Mouse (Mus musculus): ENCODE measurements around the gene Noxa1. TPM values are rescaled to one million over a fixed set of nuclear protein-coding genes. Genes with fewer than 3 reads are reported as not detected.

Noxa1 gene
- total RNA-seq, 1 experiment from 2014 or later: not detected

DNA sequence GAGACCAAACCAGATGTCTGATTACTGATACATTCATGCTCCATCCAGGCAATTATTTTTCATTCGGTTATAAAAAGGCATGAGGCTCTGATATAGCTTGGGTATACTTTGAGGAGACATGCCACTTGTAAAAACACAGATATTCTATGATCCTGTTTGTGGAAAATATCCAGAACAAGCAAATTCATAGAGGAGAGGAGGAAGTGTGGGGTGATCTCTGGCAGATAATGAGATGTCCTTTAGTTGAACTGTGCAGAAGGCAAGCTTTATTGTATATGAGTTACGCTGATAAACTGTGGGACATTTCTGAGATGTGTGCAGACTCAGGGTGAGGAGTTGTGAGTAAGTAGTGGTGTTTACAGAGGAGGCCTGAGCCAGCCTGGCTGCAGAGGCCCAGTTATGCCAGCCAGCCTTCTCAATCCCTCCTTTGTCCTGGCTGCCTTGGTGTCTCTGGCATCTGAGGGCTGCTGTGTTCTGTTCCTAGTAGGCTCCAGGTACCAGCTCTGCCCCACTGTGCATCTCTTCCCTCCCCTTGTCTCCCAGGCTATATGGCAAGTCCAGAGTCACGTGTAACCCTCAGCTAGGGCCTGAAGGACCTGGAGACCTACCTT lies 3.2 kb upstream of the Noxa1 start:
- DNase-seq: no peak

DNA sequence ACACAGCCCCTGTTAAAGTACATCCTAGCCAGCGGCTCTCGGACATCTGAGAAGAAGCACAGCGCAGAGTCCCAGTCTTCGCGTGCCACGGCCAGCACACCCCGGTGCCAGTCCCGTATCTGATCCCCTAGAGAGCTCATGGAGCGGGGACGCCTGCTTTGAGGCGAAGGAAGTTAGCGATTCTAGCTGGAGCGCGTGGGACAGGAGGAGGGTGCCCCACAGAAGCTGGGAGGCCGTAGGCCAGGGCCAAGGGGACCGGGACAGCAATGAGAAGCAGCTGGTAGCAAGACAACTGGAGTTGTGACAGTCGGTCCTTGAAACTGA lies 202 bp downstream of the Noxa1 start:
- no peak for DNase-seq

GRCm38 (mm10) chr2:25088636-25089035 lies 6.3 kb downstream of the Noxa1 start:
- no peak for DNase-seq

DNA sequence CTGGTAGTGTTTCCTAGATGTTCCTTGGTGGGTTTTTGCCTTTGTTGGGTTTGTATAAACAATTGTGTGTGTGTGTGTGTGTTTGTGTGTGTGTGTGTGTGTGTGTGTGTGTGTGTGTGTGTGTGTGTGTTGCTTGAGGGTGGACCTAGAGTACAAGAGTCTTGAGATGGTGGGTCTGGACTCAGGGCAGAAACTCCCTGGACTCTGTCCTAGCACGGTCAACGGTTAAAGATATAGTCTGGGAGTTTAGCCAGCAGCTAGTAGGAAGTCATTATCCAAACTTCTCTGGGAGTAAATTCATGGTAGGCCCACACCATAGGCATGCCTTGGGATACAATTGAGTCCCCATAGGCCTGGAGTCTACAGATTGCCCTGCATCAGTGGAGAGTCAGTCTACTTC lies 7.1 kb downstream of the Noxa1 start:
- no peak for DNase-seq

DNA sequence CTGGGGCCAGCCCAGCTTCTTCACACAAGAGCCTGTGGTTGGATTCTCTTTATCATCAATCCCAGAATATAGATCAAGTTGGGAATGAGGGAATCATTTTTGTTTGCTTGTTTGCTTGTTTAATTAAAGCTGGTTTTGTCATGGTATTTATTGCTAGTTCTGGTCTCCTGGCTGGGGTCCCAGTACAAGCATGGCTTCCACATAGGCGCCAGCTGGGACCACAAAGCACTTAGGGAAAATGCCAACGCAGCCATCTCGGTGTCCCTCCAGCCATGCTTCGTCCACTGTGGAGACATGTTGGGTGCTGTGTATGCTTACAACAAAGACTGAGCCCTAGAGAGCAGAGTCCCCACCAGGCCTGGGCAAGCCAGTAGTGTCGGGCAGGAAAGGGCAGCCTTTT lies 9.4 kb downstream of the Noxa1 start:
- DNase-seq: no peak

- no peak for DNase-seq
Measured at GRCm38 (mm10) chr2:25083697-25084096, 11.3 kb downstream of the Noxa1 start.

GRCm38 (mm10) chr2:25080076-25080475 lies 14.9 kb downstream of the Noxa1 start, which contains the start of gene Entpd8:
Gene Entpd8 (plus strand): TSS chr2:25080304.
- DNase-seq: no peak

GRCm38 (mm10) chr2:25078967-25079366 lies 16.0 kb downstream of the Noxa1 start:
- DNase-seq: no peak

DNA sequence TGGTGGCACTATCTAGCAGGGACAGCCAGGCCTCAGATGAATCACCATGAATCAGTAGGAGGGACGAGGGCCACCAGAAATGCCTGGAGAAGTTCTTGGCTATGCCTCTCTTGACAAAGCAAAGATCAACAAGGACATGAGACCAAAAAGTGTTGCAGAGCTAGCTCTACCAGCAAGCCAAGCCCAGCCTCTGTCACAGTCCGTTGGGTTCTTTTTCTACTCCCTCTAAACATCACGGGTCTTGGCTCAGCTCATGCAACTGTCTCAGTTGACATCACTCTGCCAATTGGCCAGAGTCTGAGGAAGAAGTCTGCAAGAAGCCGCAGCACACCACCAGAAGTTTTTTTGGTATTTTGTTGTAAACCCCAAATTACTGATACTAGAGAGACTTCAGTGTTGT lies 19.4 kb downstream of the Noxa1 start:
- DNase-seq: no peak

- no peak for DNase-seq
Measured at GRCm38 (mm10) chr2:25072398-25072797, 22.6 kb downstream of the Noxa1 start.

DNA sequence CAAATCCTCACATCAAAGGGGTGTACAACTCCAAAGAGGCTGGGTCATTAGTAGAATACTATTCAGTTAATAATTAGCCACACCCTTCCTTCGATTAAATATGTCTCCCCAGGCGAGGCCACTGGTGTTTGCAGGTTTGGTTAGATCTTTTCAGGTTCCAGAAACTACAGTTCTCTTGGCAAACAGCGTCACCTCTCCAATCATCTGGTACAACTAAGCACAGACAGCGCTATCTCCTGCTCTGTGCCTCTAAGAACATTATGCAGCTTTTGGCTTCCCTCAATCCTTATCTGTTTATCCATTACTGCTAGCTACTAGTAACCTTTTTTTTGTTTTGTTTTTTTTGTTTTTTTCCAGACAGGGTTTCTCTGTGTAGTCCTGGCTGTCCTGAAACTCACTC lies 25.4 kb downstream of the Noxa1 start:
- DNase-seq: no peak

GRCm38 (mm10) chr2:25066552-25066951 lies 28.4 kb downstream of the Noxa1 start:
- no peak for DNase-seq

DNA sequence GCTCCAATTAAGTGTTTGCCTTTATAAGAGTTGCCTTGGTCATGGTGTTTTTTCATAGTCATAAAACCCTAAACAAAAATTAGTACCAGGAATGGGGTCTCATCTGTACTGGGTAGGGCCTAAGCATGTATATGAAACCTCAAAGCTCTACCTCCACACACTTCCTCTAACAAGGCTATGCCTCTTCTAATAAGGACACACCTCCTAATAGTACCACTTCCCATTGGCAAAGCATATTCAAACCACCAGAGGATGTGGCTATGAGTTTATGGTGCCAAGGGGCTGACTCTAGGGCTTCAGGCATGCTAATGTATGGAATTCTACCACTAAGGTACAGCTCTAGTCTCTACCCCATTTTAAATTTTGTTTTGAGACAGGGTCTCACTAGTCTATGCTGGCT lies 29.4 kb downstream of the Noxa1 start:
- DNase-seq: no peak

DNA sequence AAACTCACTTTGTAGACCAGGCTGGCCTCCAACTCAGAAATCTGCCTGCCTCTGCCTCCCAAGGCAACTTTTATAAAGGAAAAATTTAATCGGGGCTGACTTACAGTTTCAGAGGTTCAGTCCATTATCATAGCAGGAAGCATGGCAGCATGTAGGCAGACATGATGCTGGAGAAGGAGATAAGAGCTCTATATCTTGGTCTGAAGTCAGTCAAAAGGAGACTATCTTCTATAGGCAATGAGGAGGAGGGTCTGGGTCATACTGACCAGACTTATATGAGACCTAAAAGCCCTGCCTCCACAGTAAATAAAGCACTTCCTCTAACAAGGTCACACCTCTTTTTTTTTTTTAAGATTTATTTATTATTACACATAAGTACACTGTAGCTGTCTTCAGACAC lies 30.7 kb downstream of the Noxa1 start:
- no peak for DNase-seq

DNA sequence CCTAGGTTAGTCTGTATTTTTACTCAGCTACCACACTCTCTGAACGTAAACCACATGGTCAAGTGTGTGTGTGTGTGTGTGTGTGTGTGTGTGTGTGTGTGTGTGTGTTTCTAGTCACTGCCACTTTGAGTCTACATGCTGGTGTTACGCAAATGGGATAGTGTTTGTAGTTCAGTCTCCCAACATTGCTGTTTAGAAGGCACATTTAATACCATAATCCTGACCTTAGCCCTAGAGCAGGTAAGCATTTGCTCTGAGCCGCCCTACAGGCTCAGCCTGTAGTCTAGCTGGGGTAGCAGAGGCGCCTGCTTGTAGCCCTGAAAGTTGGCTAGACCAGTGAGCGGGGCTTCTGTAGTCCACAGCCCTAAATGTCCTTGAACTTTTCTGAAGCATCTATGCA lies 31.4 kb downstream of the Noxa1 start:
- no peak for DNase-seq

GRCm38 (mm10) chr2:25058926-25059325 lies 36.0 kb downstream of the Noxa1 start:
- DNase-seq: no peak

DNA sequence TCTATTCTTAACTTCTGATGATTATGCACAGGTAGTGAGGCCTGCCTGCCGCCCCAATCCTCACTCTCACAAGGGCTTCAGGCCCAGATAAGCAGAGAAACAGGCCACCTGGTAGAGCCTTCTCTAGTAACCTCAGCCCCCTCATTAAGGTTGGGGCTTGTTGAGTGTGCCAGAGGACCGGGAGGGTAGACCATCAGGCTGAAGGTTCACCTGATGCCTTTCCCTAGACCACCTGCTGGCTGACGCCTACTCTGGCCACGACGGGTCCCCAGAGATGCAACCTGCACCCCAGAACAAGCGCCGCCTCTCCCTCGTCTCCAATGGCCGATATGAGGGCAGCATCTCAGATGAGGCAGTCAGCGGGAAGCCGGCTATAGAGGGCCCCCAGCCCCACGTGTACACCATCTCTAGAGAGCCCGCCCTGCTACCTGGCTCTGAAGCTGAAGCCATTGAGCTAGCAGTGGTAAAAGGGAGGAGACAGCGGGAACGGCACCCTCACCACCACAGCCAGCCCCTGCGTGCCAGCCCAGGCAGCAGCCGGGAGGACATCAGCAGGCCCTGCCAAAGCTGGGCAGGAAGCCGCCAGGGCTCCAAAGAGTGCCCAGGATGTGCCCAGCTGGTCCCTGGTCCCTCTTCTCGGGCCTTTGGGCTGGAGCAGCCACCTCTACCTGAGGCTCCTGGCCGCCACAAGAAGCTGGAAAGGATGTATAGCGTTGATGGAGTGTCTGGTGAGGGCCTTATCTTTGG lies 39.4 kb downstream of the Noxa1 start:
- no peak for DNase-seq

DNA sequence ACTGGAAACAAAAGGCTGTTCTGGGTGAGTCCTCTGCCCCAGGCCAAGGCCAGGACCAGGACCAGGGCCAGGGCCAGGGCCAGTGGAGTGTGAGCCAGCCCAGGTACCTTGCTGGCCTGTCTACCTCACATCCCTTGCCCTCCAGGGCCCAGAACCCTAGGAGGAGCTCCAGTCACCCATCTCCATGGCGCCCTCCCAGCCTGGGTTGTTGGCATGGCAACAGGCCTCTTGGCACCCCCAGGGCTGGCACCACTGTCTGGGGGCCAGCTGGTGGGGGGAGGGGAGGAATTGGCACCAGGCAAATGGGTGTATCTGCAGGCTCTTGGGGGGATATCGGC lies 39.9 kb downstream of the Noxa1 start:
- DNase-seq: peak; percentile 49

- peak; percentile 93 for DNase-seq
Measured at GRCm38 (mm10) chr2:25054221-25055067, 40.5 kb downstream of the Noxa1 start, which contains the start of gene Nsmf. Gene Nsmf (plus strand): TSS chr2:25054355.

DNA sequence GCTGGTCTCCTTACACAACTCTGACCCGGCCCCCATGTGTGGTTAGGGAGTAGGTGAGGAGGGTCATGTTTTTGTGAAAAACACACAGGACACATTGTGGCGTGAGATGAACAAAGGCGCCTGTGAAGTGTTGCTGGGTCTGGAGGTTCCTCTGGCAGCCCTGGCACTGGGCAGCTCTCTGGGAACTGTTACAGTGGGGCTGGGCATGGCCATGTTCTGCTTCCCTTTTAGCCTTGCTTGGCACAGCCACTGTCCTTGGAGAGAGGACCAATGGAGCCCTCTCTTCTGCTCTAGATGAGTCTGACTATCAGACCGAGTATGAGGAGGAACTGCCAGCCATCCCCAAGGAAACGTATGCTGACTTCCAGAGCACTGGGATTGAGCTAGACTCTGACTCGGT lies 41.8 kb downstream of the Noxa1 start:
- DNase-seq: no peak

DNA sequence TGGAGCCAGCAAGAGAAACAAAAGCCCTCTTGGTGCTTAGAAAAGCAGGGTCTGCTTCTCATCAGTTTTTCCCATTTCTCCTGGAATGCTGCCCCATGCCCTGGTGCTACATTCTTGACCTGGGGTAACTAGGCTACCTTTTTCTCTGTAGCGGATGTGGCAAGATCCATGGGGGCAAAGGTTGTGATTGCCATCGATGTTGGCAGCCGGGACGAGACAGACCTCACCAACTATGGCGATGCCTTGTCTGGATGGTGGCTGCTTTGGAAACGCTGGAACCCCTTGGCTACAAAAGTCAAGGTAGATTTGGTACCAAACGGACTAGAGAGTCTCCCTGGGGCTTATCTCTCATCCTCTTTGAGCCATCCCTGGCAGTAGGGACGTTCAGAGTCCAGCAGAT lies 43.5 kb downstream of the Noxa1 start:
- DNase-seq: no peak

- no peak for DNase-seq
Measured at GRCm38 (mm10) chr2:25050921-25051320, 44.0 kb downstream of the Noxa1 start.

DNA sequence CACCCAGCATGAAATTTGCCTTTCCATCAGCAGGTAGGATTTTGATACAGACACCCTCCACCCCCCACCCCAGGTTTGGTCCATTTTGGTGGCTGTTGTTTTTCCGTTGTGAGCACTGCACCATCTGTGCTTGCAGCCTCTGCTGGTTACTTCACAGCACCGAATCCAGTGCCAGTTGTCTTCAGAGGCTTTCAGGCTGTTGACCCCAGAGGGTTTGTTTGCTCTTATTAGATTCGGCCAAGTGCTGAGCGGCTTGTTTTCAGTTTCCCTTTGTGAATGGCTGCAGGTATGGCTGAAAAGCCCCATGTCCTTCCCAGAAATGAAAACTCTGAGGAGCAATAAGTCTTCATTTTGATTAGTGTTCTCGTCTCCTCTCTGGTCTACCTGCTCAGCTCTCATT lies 54.9 kb downstream of the Noxa1 start:
- DNase-seq: no peak

Data from adrenal gland, postnatal 14 days (tissue).